Mouse (Mus musculus): ENCODE results near the gene Zfp385c. TPM values are rescaled to one million over a fixed set of nuclear protein-coding genes. Genes with fewer than 3 reads are reported as not detected.

The Zfp385c gene
- polyA plus RNA-seq, 1 experiment from 2014 or later, result 1.5 TPM

GRCm38 (mm10) chr11:100714948-100715347, 22.7 kb upstream of the Zfp385c start:
- H3K9me3 ChIP-seq, result no peaks in the 10 kb centered on the region
- no peaks in the 10 kb centered on the region for H3K27me3 ChIP-seq
- H3K4me1 ChIP-seq, result peaks cover 30% of the 10 kb centered on the region
- WGBS, result 88% methylated on average over 6 of the region's 6 CpGs
- H3K4me3 ChIP-seq, result no peak overlapping the region
- H3K36me3 ChIP-seq, result peaks cover 55% of the 10 kb centered on the region
- no peak overlapping the region for H3K4me2 ChIP-seq (replicated peaks)
- no peak for ATAC-seq (ENCODE audit: insufficient number of reproducible peaks, insufficient read depth, low FRiP score, low TSS enrichment)
- no peak overlapping the region for H3K9ac ChIP-seq
- no peak overlapping the region for H3K27ac ChIP-seq

- peaks cover 55% of the 10 kb centered on the region for H3K36me3 ChIP-seq
- H3K4me2 ChIP-seq (replicated peaks), result peak overlapping the region; percentile 50
- H3K9ac ChIP-seq, result no peak overlapping the region; the same call in 1 of the 2 replicates
- peaks cover 30% of the 10 kb centered on the region for H3K4me1 ChIP-seq
- H3K27ac ChIP-seq, result peak overlapping the region; percentile 76
- H3K9me3 ChIP-seq, result no peaks in the 10 kb centered on the region
- no peaks in the 10 kb centered on the region for H3K27me3 ChIP-seq
- no peak overlapping the region for H3K4me3 ChIP-seq
- ATAC-seq (ENCODE audit: insufficient number of reproducible peaks, insufficient read depth, low FRiP score, low TSS enrichment), result no peak
- 49% methylated on average over 6 of the region's 6 CpGs for WGBS
Measured at GRCm38 (mm10) chr11:100714534-100714915, 22.3 kb upstream of the Zfp385c start.

GRCm38 (mm10) chr11:100713735-100714533, 21.7 kb upstream of the Zfp385c start, which contains the start of gene Hspb9:
Hspb9 (plus strand) TSS chr11:100713850.
- no peaks in the 10 kb centered on the region for H3K9me3 ChIP-seq
- H3K4me1 ChIP-seq, result peaks cover 30% of the 10 kb centered on the region
- peak within 1 kb of the TSS; percentile 73 for H3K4me2 ChIP-seq (replicated peaks)
- H3K27ac ChIP-seq, result peak within 1 kb of the TSS; percentile 76
- ATAC-seq (ENCODE audit: insufficient number of reproducible peaks, insufficient read depth, low FRiP score, low TSS enrichment), result no peak
- 5% methylated on average over 38 of the region's 38 CpGs for WGBS
- no peaks in the 10 kb centered on the region for H3K27me3 ChIP-seq
- H3K36me3 ChIP-seq, result peaks cover 55% of the 10 kb centered on the region
- peak within 1 kb of the TSS; percentile 96 for H3K4me3 ChIP-seq
- H3K9ac ChIP-seq, result peak within 1 kb of the TSS; percentile 42

- WGBS, result 47% methylated on average over 3 of the region's 4 CpGs
- Histone ChIP-seq H3K4me3 (0 out of 2 replicates have a peak overlapping the region, but pooled peaks have one; percentile 22), H3K27me3 (no peaks in the 10 kb centered on the region), H3K36me3 (peaks cover 55% of the 10 kb centered on the region), H3K4me1 (peaks cover 30% of the 10 kb centered on the region), H3K9ac (peak overlapping the region; percentile 42), H3K9me3 (no peaks in the 10 kb centered on the region), H3K4me2 (replicated peaks) (peak overlapping the region; percentile 50), H3K27ac (peak overlapping the region; percentile 76)
- ATAC-seq (ENCODE audit: insufficient number of reproducible peaks, insufficient read depth, low FRiP score, low TSS enrichment), result no peak
Measured at GRCm38 (mm10) chr11:100713174-100713573, 20.9 kb upstream of the Zfp385c start.

- peak; percentile 85 for ATAC-seq (ENCODE audit: insufficient number of reproducible peaks, insufficient read depth, low FRiP score, low TSS enrichment)
- 1% methylated on average over 48 of the region's 48 CpGs for WGBS
- Histone ChIP-seq H3K36me3 (peaks cover 55% of the 10 kb centered on the region), H3K9ac (peak within 1 kb of the TSS; percentile 95), H3K27me3 (no peaks in the 10 kb centered on the region), H3K4me2 (replicated peaks) (peak within 1 kb of the TSS; percentile 73), H3K9me3 (no peaks in the 10 kb centered on the region), H3K27ac (peak within 1 kb of the TSS; percentile 91), H3K4me1 (peaks cover 30% of the 10 kb centered on the region), H3K4me3 (peak within 1 kb of the TSS; percentile 96)
Measured at GRCm38 (mm10) chr11:100711783-100712615, 19.7 kb upstream of the Zfp385c start, which contains the start of gene Kat2a. Kat2a (minus strand) TSS chr11:100712465.

GRCm38 (mm10) chr11:100710977-100711376, 18.7 kb upstream of the Zfp385c start:
- peaks cover 56% of the 10 kb centered on the region for H3K36me3 ChIP-seq
- no peak for ATAC-seq (ENCODE audit: insufficient number of reproducible peaks, insufficient read depth, low FRiP score, low TSS enrichment)
- 0 out of 2 replicates have a peak overlapping the region, but pooled peaks have one; percentile 73 for H3K4me2 ChIP-seq (replicated peaks)
- no peak overlapping the region for H3K27ac ChIP-seq
- H3K4me3 ChIP-seq, result 0 out of 2 replicates have a peak overlapping the region, but pooled peaks have one; percentile 4
- WGBS, result 94% methylated on average over 4 of the region's 4 CpGs
- H3K4me1 ChIP-seq, result peaks cover 30% of the 10 kb centered on the region
- no peaks in the 10 kb centered on the region for H3K27me3 ChIP-seq
- H3K9ac ChIP-seq, result no peak overlapping the region
- no peaks in the 10 kb centered on the region for H3K9me3 ChIP-seq

- WGBS, result 93% methylated on average over 15 of the region's 15 CpGs
- Histone ChIP-seq H3K27ac (no peak overlapping the region), H3K9me3 (no peaks in the 10 kb centered on the region), H3K36me3 (peaks cover 55% of the 10 kb centered on the region), H3K4me2 (replicated peaks) (no peak overlapping the region), H3K4me3 (no peak overlapping the region), H3K9ac (no peak overlapping the region), H3K4me1 (peaks cover 30% of the 10 kb centered on the region), H3K27me3 (no peaks in the 10 kb centered on the region)
- ATAC-seq (ENCODE audit: insufficient number of reproducible peaks, insufficient read depth, low FRiP score, low TSS enrichment), result no peak
Measured at GRCm38 (mm10) chr11:100710528-100710927, 18.3 kb upstream of the Zfp385c start.

GRCm38 (mm10) chr11:100709201-100709810, 17.1 kb upstream of the Zfp385c start:
- WGBS, result 92% methylated on average over 9 of the region's 9 CpGs
- peaks cover 63% of the 10 kb centered on the region for H3K36me3 ChIP-seq

GRCm38 (mm10) chr11:100705095-100705747, 13.0 kb upstream of the Zfp385c start:
- H3K4me1 ChIP-seq, result no peaks in the 10 kb centered on the region
- 89% methylated on average over 23 of the region's 23 CpGs for WGBS
- H3K36me3 ChIP-seq, result peaks cover 59% of the 10 kb centered on the region
- H3K9me3 ChIP-seq, result no peaks in the 10 kb centered on the region
- no peak overlapping the region for H3K27ac ChIP-seq
- H3K27me3 ChIP-seq, result 0 out of 2 replicates have a peak, but pooled peaks cover 6% of the 10 kb centered on the region
- no peak overlapping the region for H3K9ac ChIP-seq
- H3K4me3 ChIP-seq, result no peak overlapping the region
- ATAC-seq (ENCODE audit: insufficient number of reproducible peaks, insufficient read depth, low FRiP score, low TSS enrichment), result no peak
- no peak overlapping the region for H3K4me2 ChIP-seq (replicated peaks)

More at GRCm38 (mm10) chr11:100709201-100709810, 17.1 kb upstream of the Zfp385c start:
- Histone ChIP-seq H3K27ac (no peak overlapping the region), H3K27me3 (no peaks in the 10 kb centered on the region), H3K9ac (no peak overlapping the region), H3K4me2 (replicated peaks) (no peak overlapping the region), H3K9me3 (no peaks in the 10 kb centered on the region), H3K4me3 (no peak overlapping the region), H3K4me1 (peaks cover 28% of the 10 kb centered on the region)
- ATAC-seq (ENCODE audit: insufficient number of reproducible peaks, insufficient read depth, low FRiP score, low TSS enrichment), result no peak

- no peaks in the 10 kb centered on the region for H3K9me3 ChIP-seq
- no peak within 1 kb of the TSS for H3K4me3 ChIP-seq
- no peak for ATAC-seq (ENCODE audit: insufficient number of reproducible peaks, insufficient read depth, low FRiP score, low TSS enrichment)
- H3K27ac ChIP-seq, result no peak within 1 kb of the TSS
- no peak within 1 kb of the TSS for H3K4me2 ChIP-seq (replicated peaks)
- WGBS, result 66% methylated on average over 7 of the region's 7 CpGs
- H3K9ac ChIP-seq, result no peak within 1 kb of the TSS
- H3K27me3 ChIP-seq, result 0 out of 2 replicates have a peak, but pooled peaks cover 6% of the 10 kb centered on the region
- no peaks in the 10 kb centered on the region for H3K4me1 ChIP-seq
- peaks cover 47% of the 10 kb centered on the region for H3K36me3 ChIP-seq
Measured at GRCm38 (mm10) chr11:100703851-100704531, 11.7 kb upstream of the Zfp385c start, which contains the start of gene Dhx58. Dhx58 (minus strand) TSS chr11:100704271.
